Comparison of ENCODE assay signal across 16 mouse cellular contexts in genomic region chr13:113393386-113393785, GRCm38 (mm10).
"Had no signal": no experiment of that assay in that cellular context is flagged by ENCODE, and none has a peak within 500 bp of the region (broad histone marks: within the 10 kb centered on the region; RNA-seq: fewer than 3 reads in every experiment).

No protein-coding gene starts in this region.

- H3K36me3 ChIP-seq: neural tube, embryonic 12.5 days; neural tube, embryonic 13.5 days; neural tube, embryonic 15.5 days; stomach, embryonic 15.5 days had no signal

- H3K9me3 ChIP-seq: neural tube, embryonic 12.5 days; neural tube, embryonic 13.5 days; neural tube, embryonic 15.5 days; stomach, embryonic 15.5 days had no signal

- H3K4me3 ChIP-seq: neural tube, embryonic 12.5 days; neural tube, embryonic 13.5 days; neural tube, embryonic 15.5 days; stomach, embryonic 15.5 days had no signal

- DNase-seq: retina, postnatal 1 day; right cerebral cortex, adult 18-20 months; right cerebral cortex, postnatal 14 days; right cerebral cortex, postnatal 25 days; right cerebral cortex, postnatal 4 days; spleen, adult 18-20 months; thymus, adult 18-20 months; thymus, adult 2 months; thymus, postnatal 14 days; thymus, postnatal 25 days; thymus, postnatal 36 days; thymus, postnatal 4 days had no signal

- H3K27me3 ChIP-seq: neural tube, embryonic 12.5 days; neural tube, embryonic 13.5 days; neural tube, embryonic 15.5 days; stomach, embryonic 15.5 days had no signal

- H3K4me1 ChIP-seq: neural tube, embryonic 12.5 days; neural tube, embryonic 13.5 days; neural tube, embryonic 15.5 days; stomach, embryonic 15.5 days had no signal

- H3K27ac ChIP-seq: neural tube, embryonic 12.5 days; neural tube, embryonic 13.5 days; neural tube, embryonic 15.5 days; stomach, embryonic 15.5 days had no signal

- H3K9ac ChIP-seq: neural tube, embryonic 12.5 days; neural tube, embryonic 13.5 days; neural tube, embryonic 15.5 days; stomach, embryonic 15.5 days had no signal

- H3K4me2 ChIP-seq: neural tube, embryonic 12.5 days; neural tube, embryonic 13.5 days; neural tube, embryonic 15.5 days; stomach, embryonic 15.5 days had no signal
